Mouse (Mus musculus): ENCODE data around the gene Ccdc103.
A peak's percentile ranks its signal among the peaks of the same experiment; 100 is the strongest.

Gene Ccdc103

DNA sequence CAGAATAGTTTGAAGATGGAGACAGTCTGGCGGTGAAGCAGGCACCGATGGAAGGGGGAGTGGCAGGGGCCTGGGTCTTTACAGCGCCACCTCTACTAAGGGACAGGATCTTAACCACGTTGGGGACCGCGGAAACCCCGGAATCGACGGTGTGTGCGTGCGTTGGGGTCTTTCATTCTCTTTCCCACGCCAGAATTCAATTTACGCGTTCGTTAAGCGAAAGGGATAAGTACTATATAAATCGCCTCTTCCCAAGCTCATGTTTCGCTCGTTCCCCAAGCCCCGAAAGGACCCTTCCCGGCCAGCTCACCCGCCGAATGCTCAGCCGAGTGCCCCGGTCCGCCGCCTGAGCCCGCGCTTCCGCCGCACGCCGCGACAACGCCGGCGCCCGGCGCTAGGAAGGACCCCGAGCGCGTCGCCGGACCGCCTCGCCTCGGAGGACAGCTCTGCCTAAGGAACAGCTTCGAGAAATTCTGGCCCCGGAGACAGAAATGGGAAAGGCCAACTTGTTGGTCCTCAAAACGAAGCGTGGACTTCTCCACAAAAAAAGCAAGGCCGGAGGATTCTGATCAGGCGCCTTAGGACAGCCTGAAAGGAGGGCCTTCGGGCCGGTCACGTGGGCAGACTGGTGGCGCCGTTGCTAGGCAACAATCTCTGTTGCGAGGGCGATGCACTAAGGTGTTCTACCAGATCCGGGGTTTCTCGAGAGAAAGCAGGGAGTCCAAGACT lies at the start of gene Ccdc103, which contains the start of gene Eftud2:
Ccdc103 (plus strand) TSS at position 620 of the 729 bp plus-strand sequence.
Eftud2 (minus strand) TSS at position 401 of the 729 bp plus-strand sequence.
- DNase-seq (ENCODE audit: low spot score in 2 of 2): peak; percentile 90 to 92

DNA sequence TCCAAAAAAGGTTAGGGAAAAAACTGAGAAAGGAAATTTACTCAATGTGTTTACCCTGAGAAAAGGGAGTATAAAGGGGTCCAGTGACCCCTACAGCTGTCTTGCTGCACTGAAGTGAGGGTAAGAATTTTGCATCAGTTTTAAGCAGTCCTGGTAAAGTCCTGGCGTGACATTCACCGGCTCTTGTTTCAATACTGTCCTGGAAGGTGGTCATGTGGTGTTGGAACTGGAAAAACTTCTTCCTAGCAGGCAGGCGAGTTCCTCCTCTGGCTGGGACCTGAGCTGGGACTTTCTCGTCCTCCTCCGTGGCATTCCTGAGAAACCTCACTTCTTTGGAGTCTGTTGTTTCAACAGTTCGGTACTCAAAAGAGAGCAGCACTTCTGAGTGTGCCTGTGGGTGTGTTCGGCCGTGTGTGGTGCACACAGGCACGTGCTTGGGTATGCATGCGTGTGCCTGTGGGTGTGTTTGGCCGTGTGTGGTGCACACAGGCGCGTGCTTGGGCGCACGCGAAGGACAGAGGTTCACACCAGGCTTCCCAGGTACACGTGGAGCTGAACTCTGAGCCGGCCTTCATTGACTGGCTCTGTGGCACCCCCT lies 48.2 kb upstream of the Ccdc103 start:
- no peak for DNase-seq (ENCODE audit: low spot score in 2 of 2)

DNA sequence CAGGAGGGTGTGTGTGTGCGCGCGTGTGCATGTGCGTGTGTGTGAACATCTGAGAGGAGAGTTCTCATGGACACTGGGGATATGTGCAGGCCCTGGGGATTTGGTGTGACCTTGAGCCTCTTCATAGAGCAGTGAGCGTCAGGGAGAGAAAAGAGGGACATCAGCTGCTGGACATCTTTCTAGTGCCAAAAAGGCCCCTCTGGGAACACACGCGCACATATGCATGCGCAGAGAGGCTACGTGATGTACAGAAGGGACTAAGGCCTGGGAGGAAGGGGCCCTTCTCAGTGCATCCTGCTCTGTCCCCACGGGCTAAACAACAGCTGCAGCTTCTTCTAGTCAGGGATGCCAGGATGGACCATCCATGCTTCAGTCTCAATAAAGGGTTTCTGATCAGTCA lies 46.8 kb upstream of the Ccdc103 start:
- DNase-seq (ENCODE audit: low spot score in 2 of 2): no peak

DNA sequence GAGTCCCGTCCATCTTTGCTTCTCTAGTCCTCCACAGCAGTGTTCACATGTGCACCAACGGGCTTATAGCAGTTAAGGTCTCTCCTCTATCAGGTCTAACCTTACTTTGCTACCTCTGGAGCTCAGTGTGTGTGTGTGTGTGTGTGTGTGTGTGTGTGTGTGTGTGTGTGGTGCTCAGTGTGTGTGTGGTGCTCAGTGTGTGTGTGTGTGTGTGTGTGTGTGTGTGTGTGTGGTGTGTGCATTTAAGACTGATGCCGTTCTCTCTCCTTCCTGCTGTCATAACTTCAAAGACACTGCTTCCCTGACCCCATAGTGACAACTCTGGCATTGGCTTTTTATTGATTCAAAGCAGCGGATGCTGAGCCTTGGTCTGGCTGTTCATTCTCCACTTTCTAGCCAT lies 45.5 kb upstream of the Ccdc103 start, which contains the start of gene Higd1b:
Higd1b (plus strand) TSS at position 301 of the 400 bp plus-strand sequence.
- no peak for DNase-seq (ENCODE audit: low spot score in 2 of 2)

DNA sequence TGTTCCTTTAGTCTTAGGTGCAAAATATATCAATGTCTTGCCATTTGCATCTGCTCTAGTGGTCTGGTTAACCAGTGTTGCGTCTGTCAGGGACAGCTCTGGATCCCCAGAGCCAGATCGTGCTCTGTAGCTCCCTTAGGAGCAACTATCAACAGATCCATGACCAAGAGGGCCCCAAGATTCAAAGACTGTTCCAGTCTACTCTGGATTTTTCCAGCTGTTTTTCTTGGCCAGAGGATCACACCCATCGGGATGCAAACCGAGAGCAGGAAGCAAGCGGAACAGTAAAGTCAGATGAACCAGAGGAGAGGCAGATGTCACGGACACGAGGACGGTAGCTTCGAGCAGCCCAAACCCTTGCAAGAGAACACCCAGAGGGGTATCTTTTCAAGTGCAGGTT lies 44.9 kb upstream of the Ccdc103 start:
- no peak for DNase-seq (ENCODE audit: low spot score in 2 of 2)

DNA sequence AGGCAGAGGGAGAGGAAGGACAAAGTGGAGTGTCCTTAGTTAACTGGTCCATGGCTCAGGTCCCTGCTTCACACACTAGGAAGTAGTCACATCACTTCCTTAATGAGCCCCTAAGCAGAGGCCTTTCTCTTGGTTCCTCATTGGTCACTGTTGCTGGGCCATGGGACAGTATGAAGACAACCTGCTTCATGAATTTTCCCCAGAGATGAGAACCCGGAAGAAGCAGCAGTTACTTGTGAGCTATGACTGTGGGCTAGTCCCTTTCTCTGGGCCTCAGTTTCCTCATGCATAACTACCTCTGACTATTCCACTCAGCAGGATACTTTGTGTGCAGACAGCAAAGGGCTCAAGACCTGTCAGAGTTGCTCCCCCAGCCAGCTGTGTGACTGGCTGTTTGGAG lies 43.6 kb upstream of the Ccdc103 start:
- DNase-seq (ENCODE audit: low spot score in 2 of 2): no peak

DNA sequence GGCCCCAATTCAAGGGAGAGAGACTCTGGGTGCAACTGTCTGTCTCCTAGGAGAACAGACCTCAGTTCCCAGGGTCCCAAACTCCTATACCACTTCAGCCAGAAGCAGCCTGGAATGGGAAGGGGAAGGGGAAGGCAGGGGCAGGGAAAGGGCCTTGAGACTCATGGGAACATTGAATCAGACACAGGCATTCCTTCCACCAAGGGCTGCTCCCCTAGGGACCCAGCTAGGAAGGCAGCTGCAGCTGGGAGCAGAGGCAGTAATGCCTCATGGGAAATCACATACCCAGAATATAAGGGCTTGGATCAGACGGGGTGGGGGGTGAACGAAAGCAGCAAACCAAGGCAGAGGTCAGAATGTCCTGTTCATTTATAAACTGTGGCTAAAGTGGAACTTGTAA lies 42.9 kb upstream of the Ccdc103 start:
- no peak for DNase-seq (ENCODE audit: low spot score in 2 of 2)

DNA sequence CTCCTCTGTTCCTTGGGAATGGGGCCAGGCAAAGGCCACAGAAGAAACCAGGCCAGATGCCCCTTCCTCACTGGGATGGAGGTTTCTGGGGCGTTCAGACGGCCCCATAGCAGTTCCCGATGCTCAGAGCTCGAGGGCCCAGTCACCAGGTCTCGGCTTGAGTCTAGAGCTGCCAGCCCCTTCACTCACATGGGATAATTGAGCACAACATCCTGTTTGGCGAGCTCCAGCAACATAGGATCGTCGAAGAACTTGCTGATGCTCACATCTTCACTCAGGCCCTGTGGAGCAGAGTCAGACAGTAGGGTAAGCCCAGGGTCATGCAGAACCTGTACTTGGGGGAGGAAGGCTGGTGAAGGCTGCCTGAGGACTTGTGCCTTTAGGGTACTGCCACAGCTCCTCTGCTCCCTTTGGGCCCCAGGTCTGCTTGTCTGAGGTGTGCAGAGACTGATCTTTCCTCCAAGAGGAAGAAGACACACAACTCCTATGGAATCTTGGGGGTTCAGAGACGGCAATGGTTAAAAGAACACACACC lies 42.3 kb upstream of the Ccdc103 start:
- no peak for DNase-seq (ENCODE audit: low spot score in 2 of 2)

DNA sequence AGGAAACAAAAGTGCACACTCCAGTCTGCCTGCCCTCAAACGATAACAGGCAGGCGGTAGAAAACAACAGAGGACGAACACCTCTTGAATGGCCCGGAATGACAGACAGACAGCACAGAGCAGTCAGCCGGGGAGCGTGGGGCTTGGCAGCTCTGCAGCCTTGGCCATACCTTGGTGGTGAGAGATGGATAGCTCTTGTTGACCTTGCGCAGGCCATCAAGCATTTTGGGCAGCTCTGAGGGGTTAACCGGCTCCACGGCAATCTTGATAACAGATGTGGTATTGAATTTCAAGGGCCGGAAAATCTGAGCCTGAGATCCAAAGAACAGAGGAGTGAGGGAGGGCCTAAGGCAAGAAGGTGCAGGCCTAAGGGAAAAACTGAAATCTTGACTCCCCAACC lies 35.1 kb upstream of the Ccdc103 start:
- DNase-seq (ENCODE audit: low spot score in 2 of 2): no peak

DNA sequence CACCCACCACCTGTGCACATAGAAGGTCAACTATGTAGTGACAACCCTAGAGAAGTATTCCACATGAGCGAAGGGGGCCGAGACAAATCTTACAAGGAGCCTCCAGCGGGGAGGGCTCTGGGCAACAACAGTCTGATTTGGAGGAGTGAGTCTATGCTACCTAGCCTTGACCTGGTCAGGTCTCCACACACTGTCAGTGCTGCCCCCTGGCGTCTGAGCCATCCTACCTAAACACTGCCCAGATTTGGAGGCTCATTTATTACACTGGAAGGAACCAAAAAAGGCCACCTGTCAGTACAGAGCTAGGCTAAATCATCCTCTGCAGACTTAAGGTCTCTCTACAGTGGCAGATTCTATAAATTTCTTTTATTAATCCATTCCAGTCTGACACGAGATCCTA lies 29.1 kb upstream of the Ccdc103 start:
- no peak for DNase-seq (ENCODE audit: low spot score in 2 of 2)

DNA sequence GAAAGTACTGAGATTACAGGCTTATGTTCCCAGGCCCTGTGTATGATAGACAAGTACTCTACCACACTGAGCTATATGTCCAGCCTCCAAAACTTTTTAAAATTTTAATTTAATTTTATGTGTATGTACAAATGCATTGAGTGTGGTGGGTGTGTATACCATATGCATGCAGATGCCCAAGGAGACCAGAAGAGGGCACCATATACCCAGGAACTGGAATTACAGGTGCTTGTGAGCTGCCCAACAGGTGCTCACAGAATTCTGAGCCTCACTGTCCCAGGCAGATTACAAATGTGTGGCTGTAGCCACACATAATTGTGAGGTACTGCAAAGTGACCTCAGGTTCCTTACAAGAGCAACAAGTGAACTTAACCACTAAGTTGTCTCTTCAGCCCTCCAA lies 27.2 kb upstream of the Ccdc103 start:
- DNase-seq (ENCODE audit: low spot score in 2 of 2): no peak

DNA sequence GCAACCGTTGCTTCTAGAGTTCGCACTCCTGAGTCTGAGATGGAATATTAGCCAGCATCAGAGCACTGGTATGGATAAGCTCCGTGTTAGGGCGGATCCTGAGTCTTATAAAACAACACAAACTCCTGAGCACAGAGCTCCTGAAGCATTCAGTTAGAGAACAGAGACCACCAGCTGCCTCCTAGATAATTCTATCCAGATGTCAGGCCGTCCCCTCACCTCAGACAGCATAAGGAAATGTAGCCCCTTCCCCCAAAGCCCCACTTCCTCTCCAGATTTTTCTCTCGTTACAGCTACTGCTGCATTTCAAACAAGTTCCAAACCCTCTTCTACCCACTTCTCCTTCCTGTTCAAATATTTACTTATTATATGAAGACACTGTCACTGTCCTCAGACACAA lies 25.1 kb upstream of the Ccdc103 start:
- no peak for DNase-seq (ENCODE audit: low spot score in 2 of 2)

DNA sequence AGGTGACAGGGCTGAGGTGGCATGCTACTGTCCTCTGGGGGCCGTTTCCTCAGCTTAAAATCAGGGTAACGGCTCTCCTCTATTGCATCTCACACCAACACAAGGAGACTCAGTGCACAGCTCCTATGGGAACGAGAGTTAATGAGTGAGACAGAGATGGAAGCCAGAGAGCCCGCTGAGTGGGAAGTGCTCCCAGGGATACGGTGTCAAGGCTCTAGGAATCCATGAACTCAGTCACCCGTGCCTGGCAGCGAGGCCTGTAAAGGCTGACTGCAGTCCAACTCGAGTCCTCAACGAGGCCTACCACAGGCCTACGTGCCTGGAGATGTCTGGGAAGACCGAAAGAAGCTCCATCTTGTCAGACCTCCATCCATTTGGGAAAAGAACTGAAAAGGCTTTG lies 22.1 kb upstream of the Ccdc103 start:
- no peak for DNase-seq (ENCODE audit: low spot score in 2 of 2)

DNA sequence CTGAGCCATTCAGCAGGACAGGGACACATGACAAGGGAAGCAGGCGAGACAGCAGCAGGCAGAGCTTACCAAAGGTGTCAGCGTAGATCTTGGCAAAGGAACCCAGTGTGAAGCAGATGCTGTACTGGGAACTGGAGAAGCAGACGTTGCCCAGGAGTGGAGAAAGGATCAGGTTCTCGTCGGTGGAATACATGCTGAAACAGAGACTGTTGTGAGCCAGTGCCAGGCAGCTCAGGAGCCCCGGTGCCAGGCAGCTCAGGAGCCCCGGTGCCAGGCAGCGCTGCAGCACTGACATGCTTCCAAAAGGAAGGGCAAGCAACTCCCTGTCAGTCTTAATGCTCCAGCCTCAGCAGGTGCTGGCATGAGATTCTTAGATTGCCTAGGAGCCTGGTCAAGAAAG lies 21.1 kb upstream of the Ccdc103 start:
- peak; percentile 43 to 62 for DNase-seq (ENCODE audit: low spot score in 2 of 2)

DNA sequence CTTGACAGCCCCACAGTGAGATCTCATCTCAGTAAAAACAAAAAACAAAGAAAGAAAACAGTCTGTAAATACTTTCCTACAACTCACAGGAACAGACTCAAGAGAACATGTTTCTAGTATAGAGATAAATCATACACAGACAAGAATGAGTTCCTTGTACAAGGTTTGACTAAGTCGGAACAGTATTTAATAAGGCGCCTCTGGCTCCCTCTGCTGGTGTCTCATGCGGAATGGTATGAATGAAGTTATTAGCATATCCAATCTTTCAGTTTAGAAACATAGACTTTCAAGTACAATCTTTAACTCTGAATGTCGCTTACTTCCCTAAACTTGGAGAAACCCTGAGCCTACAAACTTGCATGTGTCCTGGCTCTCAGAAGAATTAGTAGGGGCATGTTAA lies 16.7 kb upstream of the Ccdc103 start:
- peak in 1 of 2 experiments; percentile 44 for DNase-seq (ENCODE audit: low spot score in 2 of 2)

DNA sequence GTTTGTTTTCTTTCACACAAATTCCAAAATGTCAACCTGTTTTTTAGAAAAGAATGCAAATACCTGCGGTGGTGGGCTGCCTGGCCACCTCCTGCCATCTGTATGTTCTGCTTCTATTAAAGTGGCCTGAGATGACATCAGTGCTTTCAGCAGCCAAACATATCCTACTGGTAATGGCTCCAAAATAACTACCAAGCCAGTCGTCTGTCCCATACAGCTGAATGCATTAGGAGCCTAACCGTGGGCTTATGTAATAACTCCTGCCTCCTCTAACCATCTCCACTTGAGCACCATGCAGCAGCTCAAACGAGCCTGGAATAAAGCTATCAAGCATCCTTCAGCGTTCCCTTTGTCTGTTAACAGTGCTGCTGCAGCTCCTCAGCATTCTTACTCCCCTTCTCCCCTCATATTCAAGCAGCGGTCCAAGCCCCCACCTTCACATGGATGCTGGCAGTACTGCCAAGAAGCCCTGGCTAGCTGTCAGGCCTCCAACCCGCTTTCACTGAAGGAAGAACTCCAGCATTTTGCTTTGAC lies 6.1 kb upstream of the Ccdc103 start:
- peak; percentile 72 to 88 for DNase-seq (ENCODE audit: low spot score in 2 of 2)

DNA sequence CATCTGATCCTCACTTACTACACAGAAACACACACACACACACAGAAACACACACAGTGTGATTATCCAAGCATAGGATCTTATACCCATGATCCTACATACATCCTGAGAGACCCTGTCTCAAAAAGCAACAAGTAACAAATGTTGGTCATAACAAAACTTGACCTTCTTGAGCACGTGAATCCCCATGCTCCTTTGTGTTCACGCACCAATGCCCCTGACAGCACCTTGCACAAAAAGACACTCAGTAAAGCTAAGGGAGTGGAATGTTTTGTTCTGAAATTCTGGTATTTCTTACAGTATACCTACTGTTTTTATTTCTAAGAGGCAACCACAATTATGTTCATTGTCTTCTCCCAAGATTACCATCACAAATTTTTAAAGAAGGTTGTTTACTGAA lies 1.4 kb upstream of the Ccdc103 start:
- DNase-seq (ENCODE audit: low spot score in 2 of 2): no peak

DNA sequence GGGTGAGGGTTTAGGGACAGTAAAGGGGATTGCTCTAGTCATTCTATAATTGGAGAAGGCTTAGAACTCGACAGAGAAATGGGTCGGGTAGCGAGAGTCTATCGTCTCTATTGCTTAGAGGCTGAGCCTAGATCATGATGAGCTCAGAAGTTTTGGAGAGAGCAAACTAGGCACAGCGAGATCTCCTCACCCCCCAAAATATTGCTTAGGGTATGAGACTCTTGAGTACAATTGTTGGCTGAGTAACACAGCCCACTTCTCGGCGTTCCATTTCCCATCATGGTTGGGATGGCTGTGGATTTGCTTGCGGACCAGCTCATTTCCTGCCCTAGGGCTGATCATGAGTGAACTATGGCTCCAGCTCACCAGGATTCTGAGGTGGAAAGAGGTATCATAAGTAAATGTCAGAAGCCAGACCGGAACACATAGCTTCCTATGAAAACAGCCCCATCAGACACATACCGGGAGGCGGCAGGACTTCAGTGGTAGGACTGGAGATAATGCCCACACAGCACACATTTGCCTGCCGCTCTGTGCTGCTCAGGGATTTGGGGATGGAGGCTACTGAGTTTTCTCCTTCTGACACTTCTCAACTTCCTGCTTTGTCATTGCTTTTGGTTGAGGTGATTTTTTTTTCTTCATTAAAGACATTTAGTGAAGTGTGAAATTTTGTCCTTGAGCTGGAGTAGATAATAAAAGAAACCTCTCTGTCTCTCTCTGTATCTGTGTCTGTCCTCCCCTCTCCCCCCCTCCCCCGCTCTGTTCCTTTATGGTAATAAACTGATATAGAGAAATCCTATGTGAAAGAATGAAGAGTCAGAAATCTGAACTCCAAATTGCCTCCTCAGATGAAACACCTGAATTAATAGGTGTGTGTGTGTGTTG lies 552 bp downstream of the Ccdc103 start:
- DNase-seq (ENCODE audit: low spot score in 2 of 2): peak in 1 of 2 experiments; percentile 28

DNA sequence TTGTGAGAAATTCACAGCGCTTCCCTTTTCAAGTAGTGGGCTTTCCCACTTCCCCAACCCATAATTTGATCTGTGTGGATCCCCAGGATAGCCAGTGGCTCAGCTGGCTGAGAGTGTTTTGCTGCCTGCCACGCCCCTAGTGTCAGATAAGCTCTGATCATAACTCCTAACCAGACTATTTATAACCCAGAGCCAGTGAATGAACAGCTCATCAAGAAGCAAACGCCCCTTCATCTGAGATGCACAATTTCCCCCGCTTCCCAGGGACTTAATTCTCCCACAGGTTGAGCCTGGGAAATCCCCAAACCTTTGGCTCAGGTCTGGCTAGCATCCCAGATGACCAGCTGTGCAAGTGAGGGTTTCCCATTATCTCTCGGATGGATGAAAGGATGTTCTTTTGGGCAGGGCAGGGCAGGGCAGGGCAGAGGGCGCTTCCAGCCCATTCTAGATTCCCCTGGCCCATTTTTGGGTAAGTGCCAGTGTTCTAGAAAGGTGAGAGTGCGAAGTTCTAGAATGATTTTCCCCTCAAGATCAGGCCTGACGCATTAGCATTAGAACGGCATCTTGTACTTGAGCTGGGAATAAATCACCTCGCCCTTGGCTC lies 3.7 kb downstream of the Ccdc103 start, which contains the start of gene Fam187a:
Fam187a (plus strand) TSS at position 554 of the 604 bp plus-strand sequence.
- DNase-seq (ENCODE audit: low spot score in 2 of 2): no peak

DNA sequence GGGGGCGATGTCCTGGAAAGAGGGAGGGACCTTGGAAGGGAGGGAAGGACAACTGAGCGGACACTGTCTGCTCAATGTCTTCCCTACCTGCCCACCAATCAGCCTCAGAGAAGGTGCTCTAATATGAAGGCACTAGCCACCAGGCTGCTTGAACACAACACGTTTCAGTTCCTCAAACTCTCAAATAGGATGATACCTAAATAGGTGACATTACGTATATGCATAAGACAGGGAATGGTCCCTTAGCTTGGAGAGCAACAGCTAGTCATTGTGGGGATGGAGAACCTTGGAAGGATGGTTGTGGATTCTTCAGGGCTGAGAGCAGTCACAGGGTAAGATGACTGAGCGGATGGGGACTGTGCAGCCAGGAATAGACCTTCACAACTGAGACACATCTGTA lies 6.4 kb downstream of the Ccdc103 start:
- DNase-seq (ENCODE audit: low spot score in 2 of 2): no peak

DNA sequence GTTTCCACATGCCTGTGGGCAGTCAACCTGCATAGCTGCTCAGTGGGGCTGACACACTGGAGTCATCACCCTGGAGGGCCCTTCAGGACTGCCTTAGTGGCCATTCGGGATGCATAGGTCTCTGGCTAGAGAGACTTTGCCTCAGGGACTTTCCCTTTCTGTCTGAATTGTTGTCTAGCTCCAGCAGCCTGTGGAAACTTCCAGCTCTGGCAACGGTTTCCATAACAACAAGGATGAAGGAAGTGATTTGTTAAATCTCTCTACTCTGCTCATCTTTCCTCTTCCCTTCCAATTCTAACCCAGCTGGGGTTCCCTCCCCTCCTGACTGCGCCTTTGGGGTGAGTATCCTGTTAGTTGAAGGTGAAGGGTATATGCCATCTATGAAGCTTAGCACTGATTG lies 7.1 kb downstream of the Ccdc103 start:
- DNase-seq (ENCODE audit: low spot score in 2 of 2): peak in 1 of 2 experiments; percentile 28
